Mouse (Mus musculus) E14TG2a.4 (cell line): ENCODE data around the gene Tom1l1.

Source experiments
- CTCF ChIP-seq: conservative IDR thresholded peaks from 2 replicates; pipeline ENCODE4 v1.5.1; 2014; ENCODE audit warnings: low read length
- NANOG ChIP-seq: IDR thresholded peaks from 2 replicates; pipeline ENCODE4 v1.6.1; 2014; ENCODE audit warnings: borderline replicate concordance, low read length, mixed read lengths
- POU5F1 ChIP-seq: IDR thresholded peaks from 2 replicates; pipeline ENCODE4 v1.6.1; 2014; ENCODE audit warnings: low read length, borderline replicate concordance

GRCm38 (mm10) chr11:90684765-90685164 lies 3.4 kb downstream of the Tom1l1 start:
- TF ChIP-seq NANOG (no peak), CTCF (no peak), POU5F1 (no peak)
